Mouse (Mus musculus): ENCODE data around the gene Fbxw18. TPM values are rescaled to one million over a fixed set of nuclear protein-coding genes. Genes with fewer than 3 reads are reported as not detected.
A peak's percentile ranks its signal among the peaks of the same experiment; 100 is the strongest.
"Not testable (repeated sequence)": the region's sequence is repeated elsewhere in the genome, so short reads cannot be mapped to it uniquely, and the experiment has no call there.

Fbxw18 gene
- total RNA-seq (2021): not detected
- long read RNA-seq, experiment 1: 0 reads
- long read RNA-seq, experiment 2: 0 reads

- DNase-seq (ENCODE audit: low spot score in 2 of 2): not testable (repeated sequence)
Measured at GRCm38 (mm10) chr9:109702600-109702999, at the start of gene Fbxw18. Fbxw18 (minus strand) TSS chr9:109702700.

- DNase-seq (ENCODE audit: low spot score in 2 of 2): not testable (repeated sequence)
Measured at GRCm38 (mm10) chr9:109745989-109746388, 43.5 kb upstream of the Fbxw18 start, which contains the start of gene Fbxw26. Fbxw26 (minus strand) TSS chr9:109746089.

DNA sequence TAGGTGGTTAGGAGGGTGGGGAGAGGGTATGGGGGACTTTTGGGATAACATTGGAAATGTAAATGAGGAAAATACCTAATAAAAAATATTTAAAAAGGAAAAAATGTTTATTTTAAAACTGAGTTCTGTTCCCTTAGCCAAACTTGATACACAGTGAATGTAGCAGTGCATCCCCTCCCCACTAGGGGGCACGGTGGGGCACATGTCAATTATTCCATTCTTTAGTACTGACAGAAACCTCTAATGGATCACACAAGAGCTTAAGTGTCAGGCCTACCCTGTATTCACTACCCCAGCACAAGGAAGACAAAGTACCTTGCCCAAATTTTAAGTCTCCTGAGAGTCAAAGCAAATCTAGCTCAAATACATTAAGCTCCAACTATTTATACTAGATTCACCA is 17.2 kb downstream of the Fbxw18 start:
- peak; percentile 23 to 26 for DNase-seq (ENCODE audit: low spot score in 2 of 2)

- DNase-seq (ENCODE audit: low spot score in 2 of 2): not testable (repeated sequence)
Measured at GRCm38 (mm10) chr9:109664552-109664951, 37.9 kb downstream of the Fbxw18 start, which contains the start of gene Fbxw25. Fbxw25 (minus strand) TSS chr9:109664652.

Other genes with a start within 250 kb of the Fbxw18 start
- gene Fbxw19, start 206.8 kb downstream of the Fbxw18 start, total RNA-seq (2021): not detected
- not detected for gene Fbxw15, start 134.4 kb downstream of the Fbxw18 start, total RNA-seq (2021)
- not detected for gene Fbxw24, start 76.6 kb downstream of the Fbxw18 start, total RNA-seq (2021)
- gene Fbxw25, start 38.0 kb downstream of the Fbxw18 start, total RNA-seq (2021): not detected
- gene Fbxw26, start 43.4 kb upstream of the Fbxw18 start, total RNA-seq (2021): not detected
- not detected for gene Fbxw27, start 88.0 kb upstream of the Fbxw18 start, total RNA-seq (2021)
- gene Spink8, start 109.6 kb upstream of the Fbxw18 start, total RNA-seq (2021): not detected
- gene Nme6, start 130.0 kb upstream of the Fbxw18 start, total RNA-seq (2021): 10 to 100 TPM; 24.2 to 30.3 TPM
- 1 to 10 TPM in 1 of 2 experiments, under 1 TPM in 1; 0.39 to 1.4 TPM for gene Camp, start 146.9 kb upstream of the Fbxw18 start, total RNA-seq (2021)
- gene Cdc25a, start 172.9 kb upstream of the Fbxw18 start, total RNA-seq (2021): 10 to 100 TPM; 13.9 TPM
- 100 to 1,000 TPM; 510 to 546 TPM for gene Map4, start 228.8 kb upstream of the Fbxw18 start, total RNA-seq (2021)

Data from gastrocnemius, postnatal 4 days (tissue).